Mouse (Mus musculus): Measurements from ENCODE around the gene Cabp2.

- TF ChIP-seq CTCF (IDR thresholded peaks at IDR 0.05; ENCODE audit: low read depth) (no peak), EP300 (optimal IDR thresholded peaks at IDR 0.05) (no peak)
Measured at GRCm38 (mm10) chr19:4070756-4071155, 10.6 kb upstream of the Cabp2 start.
